Mouse (Mus musculus) neural tube, embryonic 11.5 days (tissue): ENCODE data around the gene Rora. TPM values are rescaled to one million over a fixed set of nuclear protein-coding genes. Genes with fewer than 3 reads are reported as not detected.

Experiments
- ATAC-seq: fragments of 200-750 bp; cut with Nextera tagmentation; 2 replicates; pipeline ENCODE4 v1.8.0; 2017; ENCODE audit warnings: moderate number of reproducible peaks, mild to moderate bottlenecking, moderate TSS enrichment, moderate library complexity; ENCODE audit not compliant: insufficient read depth, low FRiP score, low TSS enrichment
- DNase-seq: peaks from one replicate; pipeline ENCODE4 v3.0.0-alpha.2; 2015; ENCODE audit warnings: low spot score
- H3K27ac ChIP-seq: fragments of 300-500 bp; sonication (generic); 2 replicates; pipeline ENCODE4 v1.5.1; 2014; ENCODE audit warnings: low read depth, mild to moderate bottlenecking, low read length
- H3K27me3 ChIP-seq: fragments of 300-500 bp; sonication (generic); 2 replicates; pipeline ENCODE4 v1.6.1; 2014; ENCODE audit warnings: mild to moderate bottlenecking, low read length, mixed read lengths; ENCODE audit not compliant: control insufficient read depth, insufficient read depth
- H3K36me3 ChIP-seq: fragments of 300-500 bp; sonication (generic); 2 replicates; pipeline ENCODE4 v1.6.1; 2014; ENCODE audit warnings: mild to moderate bottlenecking, low read length, moderate library complexity, mixed read lengths; ENCODE audit not compliant: control insufficient read depth, insufficient read depth
- H3K4me1 ChIP-seq: fragments of 300-500 bp; sonication (generic); 2 replicates; pipeline ENCODE4 v1.6.1; 2014; ENCODE audit warnings: low read length, mixed read lengths; ENCODE audit not compliant: control insufficient read depth, insufficient read depth
- H3K4me2 ChIP-seq: fragments of 300-500 bp; sonication (generic); 2 replicates; pipeline ENCODE4 v1.6.1; 2014; ENCODE audit warnings: low read depth, mild to moderate bottlenecking, moderate library complexity
- H3K4me3 ChIP-seq: fragments of 300-500 bp; sonication (generic); 2 replicates; pipeline ENCODE4 v1.5.1; 2014; ENCODE audit warnings: low read depth, low read length
- H3K9ac ChIP-seq: fragments of 300-500 bp; sonication (generic); 2 replicates; pipeline ENCODE4 v1.6.1; 2014; ENCODE audit warnings: mild to moderate bottlenecking, low read length
- H3K9me3 ChIP-seq: fragments of 300-500 bp; sonication (generic); 2 replicates; pipeline ENCODE4 v1.6.1; 2016; ENCODE audit warnings: low read length; ENCODE audit not compliant: control insufficient read depth
- WGBS: fragments of 180-500 bp; shearing (Covaris S2); extraction: QIAGEN DNeasy Blood & Tissue Kit; methylation state at CpG from one replicate; pipeline ENCODE4 v1.1.7; 2014; 5-methylcytosine and 5-hydroxymethylcytosine counted together
- polyA plus RNA-seq: library from polyadenylated mRNA; unstranded; fragments of >200 nt; fragmentation: Nextera tagmentation; extraction: Ambion mirVana; gene quantifications from 2 replicates; pipeline ENCODE4 v1.2.1, GENCODE M21; 2014

Gene Rora
- polyA plus RNA-seq, 1 experiment from 2014 or later = 3.2 TPM

DNA sequence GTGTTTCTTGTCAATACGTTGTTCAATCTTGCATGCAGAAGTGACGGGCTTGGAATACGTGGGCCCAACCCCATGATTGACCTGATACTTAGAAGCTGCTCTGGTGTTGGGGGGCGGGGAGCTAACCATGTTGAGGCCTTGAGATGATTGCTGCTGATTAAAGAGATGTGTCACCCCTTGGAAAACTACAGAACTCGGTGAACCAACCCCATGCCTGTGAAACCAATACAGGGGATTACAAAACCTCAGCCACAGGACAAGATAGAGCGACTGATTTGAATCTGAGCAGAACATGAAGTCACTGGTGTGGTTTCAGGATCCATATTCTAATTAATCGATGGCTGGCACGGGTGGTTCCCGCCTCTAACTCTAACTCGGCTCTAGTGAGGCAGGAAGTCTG, 650.9 kb downstream of the Rora start:
- H3K36me3 ChIP-seq = no peaks in the 10 kb centered on the region
- no peak overlapping the region for H3K9ac ChIP-seq
- no peak overlapping the region for H3K4me3 ChIP-seq
- WGBS = 79% methylated on average over 10 of the region's 10 CpGs
- no peaks in the 10 kb centered on the region for H3K9me3 ChIP-seq
- H3K4me1 ChIP-seq = no peaks in the 10 kb centered on the region
- H3K4me2 ChIP-seq = no peak overlapping the region
- DNase-seq (no peak), ATAC-seq (no peak)
- H3K27me3 ChIP-seq = no peaks in the 10 kb centered on the region
- no peak overlapping the region for H3K27ac ChIP-seq

DNA sequence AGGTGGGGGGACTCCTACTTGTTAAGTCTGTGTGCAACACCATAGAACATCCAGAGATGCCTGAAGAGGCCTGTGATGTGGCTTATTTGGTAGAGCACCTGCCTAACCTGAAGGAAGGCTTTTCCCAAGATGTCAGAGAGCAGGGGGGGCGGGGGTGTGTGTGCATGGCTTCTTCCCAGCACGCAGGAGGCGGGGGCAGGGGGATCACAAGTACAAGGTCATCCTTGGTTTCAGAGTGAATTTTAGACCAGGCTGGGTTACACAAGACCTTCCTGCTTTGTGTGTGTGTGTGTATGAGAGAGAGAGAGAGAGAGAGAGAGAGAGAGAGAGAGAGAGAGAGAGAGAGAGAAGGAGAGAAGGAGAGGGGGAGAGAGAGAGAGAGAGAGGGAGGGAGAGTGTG, 651.4 kb downstream of the Rora start:
- H3K27ac ChIP-seq = no peak overlapping the region
- no peaks in the 10 kb centered on the region for H3K4me1 ChIP-seq
- H3K4me2 ChIP-seq = no peak overlapping the region
- WGBS = 66% methylated on average over 3 of the region's 3 CpGs
- H3K9ac ChIP-seq = no peak overlapping the region
- H3K4me3 ChIP-seq = no peak overlapping the region
- H3K9me3 ChIP-seq = no peaks in the 10 kb centered on the region
- H3K27me3 ChIP-seq = no peaks in the 10 kb centered on the region
- DNase-seq (no peak), ATAC-seq (no peak)
- no peaks in the 10 kb centered on the region for H3K36me3 ChIP-seq

DNA sequence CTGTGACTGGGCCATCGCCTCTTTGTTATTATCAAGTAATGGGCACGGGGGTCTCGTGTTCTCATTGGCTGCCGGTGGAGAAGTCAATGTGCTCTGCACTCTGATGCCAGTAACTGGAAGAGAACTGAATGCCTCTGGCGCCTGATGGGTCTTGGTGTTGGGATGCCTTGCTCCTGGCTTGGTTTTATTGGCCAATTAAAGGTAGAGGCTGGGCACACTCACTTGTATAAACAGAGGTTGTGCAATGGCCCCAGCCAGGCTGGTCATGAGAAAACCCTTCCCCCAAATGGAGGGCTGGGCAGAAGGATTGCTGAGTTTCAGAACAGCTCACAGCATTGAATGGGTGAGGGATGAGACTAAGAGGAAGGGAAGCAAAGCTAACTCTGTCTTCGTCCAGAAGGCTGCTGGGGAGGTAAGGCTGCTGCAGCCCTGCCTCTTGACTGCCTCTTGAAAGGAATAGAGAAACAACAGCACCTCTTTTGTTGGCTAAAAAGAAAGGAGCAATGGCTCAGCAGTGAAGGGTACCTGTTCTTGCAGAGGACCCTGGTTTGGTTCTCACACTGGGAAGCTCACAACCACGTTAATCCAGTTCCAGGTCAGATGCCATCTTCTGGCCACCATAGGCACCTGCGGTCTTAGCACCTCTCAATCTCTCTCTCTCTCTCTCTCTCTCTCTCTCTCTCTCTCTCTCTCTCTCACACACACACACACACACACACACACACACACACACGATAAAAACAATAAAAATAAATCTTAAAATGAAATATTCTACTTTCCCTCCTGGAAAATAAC, 653.3 kb downstream of the Rora start:
- no peaks in the 10 kb centered on the region for H3K27me3 ChIP-seq
- H3K4me1 ChIP-seq = no peaks in the 10 kb centered on the region
- H3K4me3 ChIP-seq = no peak overlapping the region
- WGBS = 78% methylated on average over 9 of the region's 9 CpGs
- H3K9me3 ChIP-seq = no peaks in the 10 kb centered on the region
- no peak for DNase-seq
- ATAC-seq = no peak
- H3K4me2 ChIP-seq = no peak overlapping the region
- no peak overlapping the region for H3K27ac ChIP-seq
- no peaks in the 10 kb centered on the region for H3K36me3 ChIP-seq
- no peak overlapping the region for H3K9ac ChIP-seq

DNA sequence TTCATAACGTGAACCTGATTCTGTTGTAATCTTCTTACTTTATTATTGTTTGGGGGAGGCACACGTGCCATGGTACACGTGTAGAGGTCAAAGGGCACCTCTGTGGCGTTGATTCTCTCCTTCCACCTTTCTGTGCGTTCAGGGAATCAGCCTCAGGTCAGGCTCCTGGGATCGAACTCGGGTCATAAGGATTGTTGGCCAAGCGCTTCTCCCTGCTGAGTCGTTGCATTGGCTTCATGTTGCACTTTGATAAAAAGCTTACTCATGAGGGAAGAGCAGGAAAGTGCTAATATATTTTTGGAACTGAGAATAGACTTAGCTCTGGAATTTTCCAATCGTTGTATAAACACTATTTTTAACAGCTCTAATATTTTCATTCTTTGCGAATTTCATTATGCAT, 654.4 kb downstream of the Rora start:
- Histone ChIP-seq H3K9me3 (no peaks in the 10 kb centered on the region), H3K36me3 (no peaks in the 10 kb centered on the region), H3K4me2 (no peak overlapping the region), H3K4me3 (no peak overlapping the region), H3K4me1 (no peaks in the 10 kb centered on the region), H3K27ac (no peak overlapping the region), H3K9ac (no peak overlapping the region), H3K27me3 (no peaks in the 10 kb centered on the region)
- WGBS = 87% methylated on average over 11 of the region's 11 CpGs
- ATAC-seq (no peak), DNase-seq (no peak)

DNA sequence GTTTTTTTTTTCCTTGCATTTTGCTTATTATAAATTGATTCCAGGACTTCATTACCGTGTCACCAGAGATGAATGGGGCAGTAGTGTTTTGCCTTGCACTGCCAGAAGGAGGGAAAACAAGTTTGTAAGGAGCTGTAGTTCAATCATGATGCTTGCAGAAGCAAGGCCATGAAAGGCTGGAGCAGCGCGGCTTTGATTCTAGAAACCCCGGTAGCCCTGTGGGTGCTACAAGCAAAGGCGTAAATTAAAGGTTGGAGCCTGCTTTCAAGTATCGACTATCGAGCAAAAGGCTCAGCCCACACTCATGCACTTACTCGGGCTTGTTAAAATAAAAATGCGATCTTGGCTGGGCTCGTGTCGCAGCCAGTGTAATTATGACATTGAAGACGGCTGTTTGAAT, 656.9 kb downstream of the Rora start:
- H3K27ac ChIP-seq = no peak overlapping the region
- no peaks in the 10 kb centered on the region for H3K9me3 ChIP-seq
- no peaks in the 10 kb centered on the region for H3K27me3 ChIP-seq
- DNase-seq (no peak), ATAC-seq (no peak)
- H3K9ac ChIP-seq = no peak overlapping the region
- 72% methylated on average over 12 of the region's 12 CpGs for WGBS
- no peaks in the 10 kb centered on the region for H3K4me1 ChIP-seq
- no peak overlapping the region for H3K4me3 ChIP-seq
- no peak overlapping the region for H3K4me2 ChIP-seq
- H3K36me3 ChIP-seq = no peaks in the 10 kb centered on the region

DNA sequence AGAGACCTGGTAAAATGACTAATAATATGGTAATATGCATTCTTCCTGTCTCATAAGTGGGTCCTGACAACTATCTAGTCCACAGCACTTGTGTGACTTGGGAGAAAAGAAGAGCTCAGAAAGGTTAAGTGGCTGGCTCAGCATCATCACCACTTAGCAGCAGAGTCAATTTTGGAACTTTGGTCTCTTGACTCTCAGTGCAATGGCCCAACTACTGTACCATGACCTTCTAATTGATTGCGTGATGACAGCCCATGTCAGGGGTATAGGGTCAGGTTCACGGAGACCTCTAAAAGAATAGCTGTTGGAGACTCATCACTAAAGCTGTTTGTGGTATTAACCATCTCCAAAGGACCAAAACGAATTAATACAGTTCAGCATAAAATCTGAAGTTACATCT, 659.7 kb downstream of the Rora start:
- H3K27me3 ChIP-seq = no peaks in the 10 kb centered on the region
- 72% methylated on average over 3 of the region's 3 CpGs for WGBS
- H3K27ac ChIP-seq = no peak overlapping the region
- H3K36me3 ChIP-seq = no peaks in the 10 kb centered on the region
- no peak overlapping the region for H3K4me3 ChIP-seq
- H3K9ac ChIP-seq = no peak overlapping the region
- no peaks in the 10 kb centered on the region for H3K4me1 ChIP-seq
- no peak overlapping the region for H3K4me2 ChIP-seq
- no peak for ATAC-seq
- no peaks in the 10 kb centered on the region for H3K9me3 ChIP-seq
- DNase-seq = no peak

DNA sequence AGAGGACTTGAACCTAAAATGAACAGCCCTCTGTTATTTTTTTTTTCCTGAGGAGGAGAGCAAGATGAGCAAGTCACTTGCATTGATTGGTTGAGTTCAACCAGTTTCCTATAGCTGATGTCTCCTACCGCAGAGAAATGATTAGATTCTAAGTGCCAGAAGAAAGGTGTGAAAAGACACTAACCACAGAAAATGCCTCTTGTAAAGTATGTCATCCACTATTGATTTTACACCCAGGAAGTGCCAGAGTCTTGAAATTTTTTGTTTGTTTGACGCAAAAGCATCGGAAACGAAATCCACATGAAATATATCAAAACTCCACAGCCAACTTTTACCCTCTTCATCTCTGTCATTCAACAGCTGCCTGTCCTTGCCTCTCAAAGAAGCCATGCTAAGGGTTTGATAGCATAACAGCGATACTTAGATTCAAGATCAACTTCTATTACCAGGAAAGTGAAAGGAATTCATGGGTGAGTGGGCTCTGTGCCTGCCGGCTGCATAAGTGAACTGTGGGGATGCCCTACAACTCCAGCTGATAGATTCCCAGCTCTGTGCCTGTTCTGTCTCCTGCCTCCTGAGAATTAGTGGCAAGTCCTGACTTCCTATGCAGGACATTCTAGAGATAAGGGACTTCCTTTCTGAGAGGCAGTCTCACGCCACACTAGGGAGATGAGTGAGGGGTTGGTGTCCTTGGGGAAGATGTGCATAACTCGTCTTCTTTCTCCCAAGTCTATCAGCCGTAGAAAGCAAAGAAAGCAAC, 661.0 kb downstream of the Rora start:
- Histone ChIP-seq H3K4me1 (no peaks in the 10 kb centered on the region), H3K4me3 (no peak overlapping the region), H3K27me3 (no peaks in the 10 kb centered on the region), H3K36me3 (no peaks in the 10 kb centered on the region), H3K4me2 (no peak overlapping the region), H3K27ac (no peak overlapping the region), H3K9ac (no peak overlapping the region), H3K9me3 (no peaks in the 10 kb centered on the region)
- WGBS = 88% methylated on average over 9 of the region's 9 CpGs
- ATAC-seq (no peak), DNase-seq (no peak)

DNA sequence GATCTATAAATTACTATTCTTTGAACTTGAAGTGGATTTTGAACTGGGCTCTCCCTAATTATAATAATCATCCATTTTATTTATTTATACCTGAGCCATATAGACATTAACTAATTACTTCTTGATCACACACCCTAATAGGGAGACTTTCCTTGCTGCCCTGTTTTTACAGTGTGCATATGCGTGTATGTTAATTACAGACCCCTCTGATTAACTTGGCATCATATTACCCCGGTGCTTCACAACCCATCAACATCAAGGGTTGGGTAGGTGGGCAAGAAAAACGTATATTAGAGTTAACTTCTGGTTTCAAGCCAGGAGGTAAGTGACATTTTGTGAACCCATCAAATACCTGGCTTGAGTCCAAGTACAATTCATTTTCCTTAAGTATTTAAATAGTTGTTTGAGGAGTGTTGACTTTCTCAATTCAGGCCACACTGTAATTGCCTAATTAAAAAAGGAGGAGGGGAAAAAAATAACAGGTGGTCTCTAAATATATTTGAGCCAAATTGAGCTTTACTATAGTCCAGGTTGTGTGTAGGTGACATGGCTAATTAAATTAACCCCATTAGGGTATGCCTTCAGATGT, 664.0 kb downstream of the Rora start:
- Histone ChIP-seq H3K4me2 (no peak overlapping the region), H3K4me1 (no peaks in the 10 kb centered on the region), H3K9me3 (no peaks in the 10 kb centered on the region), H3K36me3 (no peaks in the 10 kb centered on the region), H3K4me3 (no peak overlapping the region), H3K9ac (no peak overlapping the region), H3K27ac (no peak overlapping the region), H3K27me3 (no peaks in the 10 kb centered on the region)
- DNase-seq = no peak
- 79% methylated on average over 3 of the region's 3 CpGs for WGBS
- ATAC-seq = no peak
